Mouse (Mus musculus) intestine, embryonic 16.5 days (tissue): ENCODE measurements around the gene Tmem206. TPM values are rescaled to one million over a fixed set of nuclear protein-coding genes. Genes with fewer than 3 reads are reported as not detected.

ENCODE experiments used
- ATAC-seq: fragments of 200-750 bp; cut with Nextera tagmentation; 2 replicates; pipeline ENCODE4 v1.8.0; 2017; ENCODE audit warnings: moderate TSS enrichment, moderate library complexity
- H3K27ac ChIP-seq: fragments of 300-500 bp; sonication (generic); 2 replicates; pipeline ENCODE4 v1.5.1; 2014; ENCODE audit warnings: mild to moderate bottlenecking, low read length
- H3K27me3 ChIP-seq: fragments of 300-500 bp; sonication (generic); replicated peaks from 2 replicates; pipeline ENCODE4 v1.6.1; 2014; ENCODE audit warnings: low read length, control low read depth, mixed read lengths; ENCODE audit not compliant: control insufficient read depth, insufficient read depth
- H3K36me3 ChIP-seq: fragments of 300-500 bp; sonication (generic); 2 replicates; pipeline ENCODE4 v1.6.1; 2014; ENCODE audit warnings: low read length, control low read depth; ENCODE audit not compliant: control insufficient read depth, insufficient read depth
- H3K4me1 ChIP-seq: fragments of 300-500 bp; sonication (generic); 2 replicates; pipeline ENCODE4 v1.6.1; 2014; ENCODE audit warnings: low read length, control low read depth, mixed read lengths; ENCODE audit not compliant: control insufficient read depth, insufficient read depth
- H3K4me2 ChIP-seq: fragments of 300-500 bp; sonication (generic); 2 replicates; pipeline ENCODE4 v1.6.1; 2014; ENCODE audit warnings: low read depth, low read length, control low read depth
- H3K4me3 ChIP-seq: fragments of 300-500 bp; sonication (generic); 2 replicates; pipeline ENCODE4 v1.5.1; 2014; ENCODE audit warnings: mild to moderate bottlenecking, low read length
- H3K9ac ChIP-seq: fragments of 300-500 bp; sonication (generic); 2 replicates; pipeline ENCODE4 v1.6.1; 2014; ENCODE audit warnings: low read depth, low read length
- H3K9me3 ChIP-seq: fragments of 300-500 bp; sonication (generic); 2 replicates; pipeline ENCODE4 v1.6.1; 2016; ENCODE audit warnings: low read length, control low read depth; ENCODE audit not compliant: control insufficient read depth
- WGBS: fragments of 180-500 bp; shearing (Covaris S2); extraction: QIAGEN DNeasy Blood & Tissue Kit; methylation state at CpG from one replicate; pipeline ENCODE4 v1.1.7; 2014; 5-methylcytosine and 5-hydroxymethylcytosine counted together
- polyA plus RNA-seq: library from polyadenylated mRNA; unstranded; fragments of >200 nt; fragmentation: Nextera tagmentation; extraction: Ambion mirVana; gene quantifications from 2 replicates; pipeline ENCODE4 v1.2.1, GENCODE M21; 2015

Tmem206 gene
- polyA plus RNA-seq, 1 experiment from 2014 or later: 19.3 TPM

DNA sequence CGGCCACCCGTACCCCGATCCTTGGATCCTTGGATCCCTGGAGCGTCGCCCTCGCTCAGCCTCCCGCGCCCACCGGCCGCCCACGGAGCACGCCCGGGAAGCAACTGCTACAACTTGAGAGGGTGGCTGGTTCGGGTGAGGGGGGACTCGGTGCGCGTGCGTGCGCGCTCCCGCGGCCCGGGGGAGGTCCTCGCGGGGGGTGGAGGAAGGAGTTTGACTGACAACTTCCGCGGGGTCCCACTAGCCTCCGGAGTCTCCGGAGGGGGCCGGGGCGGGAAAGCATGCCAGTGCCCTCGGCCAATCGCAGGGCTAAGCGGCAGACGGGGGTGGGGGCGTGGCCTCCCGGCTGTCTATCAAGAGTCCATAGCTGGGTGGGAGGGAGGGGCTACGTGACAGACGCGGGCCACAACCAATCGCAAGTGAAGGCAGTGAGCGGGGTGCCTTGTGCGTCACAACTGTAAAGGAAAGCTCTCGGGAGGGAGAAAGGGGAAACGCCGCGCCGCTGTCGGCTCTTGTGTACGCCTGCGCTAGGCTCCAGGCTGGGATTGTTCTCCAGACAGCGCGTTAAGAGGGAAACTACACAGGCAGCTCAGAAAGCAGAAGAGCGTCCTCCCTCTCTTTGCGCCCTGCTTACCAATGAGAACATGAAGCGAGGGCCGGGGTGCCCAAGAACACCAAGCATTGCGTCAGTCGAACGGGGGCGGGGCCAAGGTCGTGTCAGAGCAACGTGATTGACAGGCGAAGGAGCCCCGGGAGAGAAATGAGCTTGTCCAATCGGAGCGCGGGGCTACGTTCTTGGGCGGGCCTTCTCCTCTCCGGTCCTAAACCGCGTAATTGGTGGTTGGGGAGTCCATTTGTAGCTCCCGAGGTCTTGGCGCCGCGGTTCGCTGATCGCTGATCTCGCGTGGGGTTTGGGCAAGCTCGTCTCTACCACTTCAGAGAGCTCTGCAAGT lies 71.5 kb downstream of the Tmem206 start:
- Histone ChIP-seq H3K9ac (peak overlapping the region; percentile 90), H3K27me3 (no peaks in the 10 kb centered on the region), H3K4me1 (no peaks in the 10 kb centered on the region), H3K27ac (peak overlapping the region; percentile 99), H3K36me3 (no peaks in the 10 kb centered on the region), H3K9me3 (no peaks in the 10 kb centered on the region), H3K4me3 (peak overlapping the region; percentile 80), H3K4me2 (peak overlapping the region; percentile 71)
- under 1% methylated on average over 71 of the region's 82 CpGs for WGBS
- ATAC-seq: peak; percentile 98

Other genes with a start within 250 kb of the Tmem206 start
- gene Batf3, start 228.1 kb upstream of the Tmem206 start, polyA plus RNA-seq: 8.4 and 9.0 TPM in 2 replicates
- not detected in 2 replicates for gene Fam71a, start 161.1 kb upstream of the Tmem206 start, polyA plus RNA-seq
- 4.1 and 5.6 TPM in 2 replicates for gene Atf3, start 107.9 kb upstream of the Tmem206 start, polyA plus RNA-seq
- gene Nenf, start 7.7 kb upstream of the Tmem206 start, polyA plus RNA-seq: 83.3 and 88.7 TPM in 2 replicates
- 11.3 and 11.8 TPM in 2 replicates for gene Ppp2r5a, start 77.4 kb downstream of the Tmem206 start, polyA plus RNA-seq
- 27.0 and 30.8 TPM in 2 replicates for gene Dtl, start 249.6 kb downstream of the Tmem206 start, polyA plus RNA-seq
- gene Ints7, start 249.7 kb downstream of the Tmem206 start, polyA plus RNA-seq: 35.6 and 35.7 TPM in 2 replicates